Mouse (Mus musculus): ENCODE results near the gene Tmem44.
A peak's percentile ranks its signal among the peaks of the same experiment; 100 is the strongest.

Gene Tmem44

DNA sequence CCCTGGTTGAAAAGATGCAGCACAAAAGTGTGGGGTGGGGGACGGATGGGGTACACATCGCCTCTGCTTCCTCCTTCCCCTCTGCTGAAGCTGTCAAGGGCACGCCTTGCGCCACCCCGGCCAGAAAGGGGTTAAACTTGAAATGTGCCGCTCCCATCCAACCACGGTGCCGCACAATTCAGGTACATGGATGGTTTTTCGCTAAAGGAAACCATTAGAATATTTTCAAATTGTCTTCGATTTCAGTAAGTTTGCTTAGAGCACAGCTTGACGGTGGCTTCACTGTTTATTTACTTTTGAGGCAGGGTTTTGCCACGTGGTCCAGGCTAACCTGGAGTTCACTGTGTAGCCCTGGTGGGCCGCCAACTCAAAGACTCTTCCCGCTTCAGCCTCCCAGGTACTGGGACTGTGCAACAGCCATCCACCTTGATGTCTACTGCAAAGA is at the start of gene Tmem44:
TSS of gene Tmem44 (minus strand) at position 95 of the 445 bp plus-strand sequence.
- DNase-seq: no peak

GRCm38 (mm10) chr16:30599491-30600268 is 49.0 kb upstream of the Tmem44 start, which contains the start of gene Fam43a:
Gene Fam43a, plus strand, starts transcription at chr16:30599723.
- peak; percentile 70 to 73 for DNase-seq

DNA sequence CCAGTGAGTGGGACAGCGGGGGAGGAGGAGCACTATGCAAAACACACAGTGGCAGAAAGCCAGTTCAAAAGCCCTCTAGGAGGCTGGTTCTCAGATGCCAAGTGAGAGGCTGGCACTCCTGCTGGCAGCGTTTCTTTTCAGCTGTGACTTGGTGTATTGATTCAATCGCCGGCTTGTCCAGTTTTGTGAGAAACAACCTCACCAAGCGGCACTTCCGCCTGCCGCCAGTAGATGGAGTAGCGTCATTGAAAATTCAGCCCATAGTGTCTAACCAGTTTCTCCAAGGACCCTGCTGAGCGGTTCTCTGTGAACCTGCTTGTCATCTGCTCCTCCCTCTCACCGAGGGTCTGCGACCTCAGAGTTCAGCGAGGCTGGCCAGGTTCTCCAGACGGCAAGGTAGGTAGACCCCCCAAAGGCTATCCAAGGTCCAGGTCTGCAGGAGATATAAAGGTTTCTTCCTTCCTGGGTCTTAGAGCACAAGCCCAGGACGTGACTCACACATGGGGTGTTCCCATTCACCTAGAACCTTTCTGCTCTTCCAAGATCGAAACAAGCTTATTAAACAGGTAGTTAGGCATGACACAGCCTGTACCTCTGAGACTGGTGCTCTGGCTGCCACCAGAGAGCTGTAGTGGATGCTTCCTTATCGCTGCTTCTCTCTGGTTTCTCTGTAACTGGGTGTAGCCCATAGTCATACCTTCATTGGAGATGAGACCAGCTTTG is 46.5 kb upstream of the Tmem44 start:
- DNase-seq: peak; percentile 76 to 83

DNA sequence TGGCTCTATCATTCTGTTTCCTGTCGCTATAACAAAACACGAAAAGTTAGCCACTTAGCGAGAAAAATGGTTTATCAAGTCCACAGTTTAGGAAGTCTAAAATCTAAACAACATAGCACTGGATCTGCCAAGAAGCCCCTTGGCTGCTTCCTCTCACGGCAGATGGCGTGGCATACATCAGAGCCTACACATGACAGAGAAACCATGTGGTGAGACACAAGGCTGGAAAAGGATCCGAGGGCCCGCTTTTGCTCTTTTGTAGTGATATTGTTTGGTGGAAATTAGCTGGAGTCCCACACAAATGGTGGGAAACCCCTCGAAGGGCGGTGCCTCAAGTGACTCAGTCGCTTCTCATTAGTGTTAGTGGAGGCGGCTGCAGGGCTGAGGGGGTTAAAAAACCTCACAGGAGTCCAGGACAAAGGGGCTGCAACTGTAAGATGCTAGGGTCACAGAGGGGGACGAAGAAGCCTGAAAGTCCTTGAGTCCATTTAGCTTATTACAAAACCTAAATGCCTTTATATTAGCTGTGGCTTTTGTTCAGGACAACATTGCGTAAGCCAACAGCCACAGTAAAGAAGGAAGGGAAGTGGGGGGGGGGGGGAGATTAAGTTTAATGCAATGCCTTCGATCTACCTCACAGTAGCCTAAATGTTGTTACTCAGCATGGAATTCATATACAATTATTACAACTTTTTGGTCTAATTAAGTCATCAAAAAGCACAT is 45.4 kb upstream of the Tmem44 start:
- no peak for DNase-seq

DNA sequence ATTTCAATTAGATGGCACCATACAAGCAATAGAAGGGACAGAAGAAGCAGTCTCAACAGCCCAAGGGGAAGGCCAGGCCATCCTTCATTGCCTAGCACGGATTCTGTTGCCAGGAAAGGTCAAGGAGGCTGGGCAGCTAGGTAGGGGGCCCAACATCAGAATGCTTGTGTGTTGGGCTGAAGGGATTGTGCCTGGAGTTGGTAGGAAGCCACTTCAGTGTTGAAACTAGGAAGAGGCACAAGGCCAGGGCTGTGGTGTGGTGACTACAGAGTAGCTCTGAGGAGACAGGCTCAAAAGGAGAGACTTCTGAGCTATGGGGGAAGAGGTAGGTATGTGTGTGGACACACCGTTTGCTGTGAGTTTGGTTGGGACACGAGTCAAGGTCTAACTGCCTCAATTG is 44.7 kb upstream of the Tmem44 start:
- no peak for DNase-seq

DNA sequence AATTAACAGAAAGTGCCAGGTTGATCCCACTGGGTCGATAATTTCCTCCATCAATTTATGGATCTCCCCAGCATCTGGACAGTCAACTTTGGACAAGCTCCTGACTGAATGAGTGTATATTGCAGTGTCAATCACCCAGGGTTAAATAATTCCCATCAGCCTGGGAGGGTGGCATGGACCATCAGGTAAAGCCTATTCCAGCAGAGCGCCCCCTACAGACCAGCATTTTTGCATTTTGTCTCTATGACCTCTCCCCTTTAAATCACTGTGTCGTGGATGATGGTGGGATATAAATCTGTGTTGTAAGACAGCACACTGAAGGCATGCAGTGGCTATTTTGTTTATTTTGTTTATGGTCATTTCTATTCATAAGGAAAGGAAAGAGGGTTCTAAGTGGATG is 41.3 kb upstream of the Tmem44 start:
- DNase-seq: no peak

DNA sequence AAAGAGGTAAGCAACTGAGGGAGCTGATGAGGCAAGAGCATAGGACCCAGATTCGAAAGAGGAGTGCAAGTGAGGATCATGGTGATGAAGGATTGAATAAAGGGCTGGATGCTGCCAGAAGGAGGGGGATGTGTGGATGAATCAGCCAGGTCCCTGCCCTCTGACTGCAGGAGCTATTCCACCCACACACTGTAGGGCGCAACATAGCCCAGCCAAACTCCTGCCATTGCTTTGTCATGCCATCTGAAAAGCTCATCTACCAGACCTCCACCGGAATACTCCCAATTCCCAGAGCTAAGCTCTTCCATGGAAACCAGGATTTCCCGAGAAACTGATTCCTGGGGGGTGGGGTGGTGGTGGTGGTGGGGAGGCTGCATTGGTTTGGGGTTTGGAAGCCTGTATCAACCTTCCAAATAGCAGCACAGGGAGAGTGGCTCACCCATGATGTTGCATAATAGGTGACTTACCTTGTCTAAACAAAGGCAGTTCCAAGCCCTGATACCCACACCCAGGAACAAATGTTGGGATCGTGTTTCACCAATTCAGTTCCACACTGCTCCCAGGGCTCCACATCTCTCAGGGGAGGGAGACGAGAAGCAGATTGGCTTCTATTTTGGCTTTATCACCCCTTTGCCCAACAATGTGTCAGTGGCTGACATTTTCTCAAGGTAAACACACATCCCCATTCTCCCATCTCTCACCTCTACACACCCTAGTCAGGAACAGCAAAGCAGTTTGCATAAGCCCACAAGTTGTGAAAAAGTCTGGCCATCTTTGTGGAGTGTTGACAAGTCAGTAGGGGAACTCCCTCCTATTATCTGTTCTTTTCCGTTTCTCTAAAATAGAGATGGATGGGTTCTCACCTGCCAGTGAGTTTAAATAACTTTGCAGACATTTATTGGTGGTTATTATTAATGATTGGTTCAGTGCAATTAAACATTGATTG is 39.9 kb upstream of the Tmem44 start:
- no peak for DNase-seq

- peak; percentile 76 to 80 for DNase-seq
Observed at GRCm38 (mm10) chr16:30587494-30588327, 37.1 kb upstream of the Tmem44 start, which contains the start of gene Lsg1. Gene Lsg1, minus strand, starts transcription at chr16:30587592.

- DNase-seq: no peak
Observed at GRCm38 (mm10) chr16:30586935-30587493, 36.4 kb upstream of the Tmem44 start.

DNA sequence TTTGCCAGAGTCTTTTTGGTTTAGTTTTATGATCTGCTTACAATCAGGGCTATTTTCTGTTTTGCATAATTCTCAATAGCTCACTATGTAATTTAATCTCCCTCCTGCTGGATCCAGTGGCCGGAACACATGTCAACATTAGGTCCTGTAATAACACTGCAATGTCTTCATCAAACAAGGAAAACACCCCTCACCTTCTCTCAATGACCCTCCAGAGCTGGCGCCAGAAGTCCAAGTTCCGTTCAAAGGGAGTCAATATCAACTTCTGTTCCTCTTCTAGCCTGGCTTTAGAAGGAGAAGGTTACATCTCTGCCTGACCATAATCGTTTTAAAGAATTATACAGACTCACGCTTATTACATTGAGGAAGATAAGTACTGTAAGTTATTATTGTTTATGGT is 30.1 kb upstream of the Tmem44 start:
- DNase-seq: no peak

GRCm38 (mm10) chr16:30576392-30576791 is 25.8 kb upstream of the Tmem44 start:
- no peak for DNase-seq

- no peak for DNase-seq
Observed at GRCm38 (mm10) chr16:30575815-30576214, 25.2 kb upstream of the Tmem44 start.

DNA sequence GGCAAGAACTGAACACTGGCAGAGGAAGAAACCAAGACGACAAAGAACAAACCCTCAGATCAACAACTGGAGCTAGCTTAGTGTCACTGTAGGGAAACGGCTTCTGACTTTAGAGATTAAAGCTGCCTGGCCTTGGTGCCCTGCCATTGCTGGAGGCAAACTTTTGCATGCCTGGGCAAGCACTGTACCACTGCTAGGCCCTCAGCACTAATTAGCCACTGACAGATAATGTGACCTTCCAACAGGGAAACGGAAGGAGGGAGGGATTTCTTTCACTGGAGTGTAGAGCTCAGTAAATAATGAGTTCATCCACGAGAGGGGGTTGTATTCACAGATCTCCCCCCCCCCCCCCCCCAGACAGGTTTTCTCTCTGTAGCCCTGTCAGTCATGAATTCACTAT is 21.6 kb upstream of the Tmem44 start:
- DNase-seq: no peak

DNA sequence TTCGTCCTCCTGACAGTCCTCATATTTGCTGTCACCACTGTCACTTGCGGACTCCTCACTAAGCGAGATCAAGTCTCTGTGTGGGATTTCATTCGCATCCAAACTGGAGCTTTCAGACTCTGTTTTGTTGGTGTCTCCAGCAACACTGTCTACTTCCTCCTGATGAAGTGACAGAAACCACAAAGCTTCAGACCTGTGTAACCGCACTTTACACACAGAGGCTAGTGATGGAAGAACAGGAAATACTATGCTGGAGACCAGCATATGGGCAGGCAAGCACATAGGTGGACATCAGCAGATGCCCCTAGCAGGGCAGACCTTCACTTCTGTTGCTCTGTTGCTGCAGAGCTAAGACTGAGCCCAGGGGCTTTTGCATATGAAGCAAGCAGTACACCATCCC is 20.7 kb upstream of the Tmem44 start:
- DNase-seq: no peak

DNA sequence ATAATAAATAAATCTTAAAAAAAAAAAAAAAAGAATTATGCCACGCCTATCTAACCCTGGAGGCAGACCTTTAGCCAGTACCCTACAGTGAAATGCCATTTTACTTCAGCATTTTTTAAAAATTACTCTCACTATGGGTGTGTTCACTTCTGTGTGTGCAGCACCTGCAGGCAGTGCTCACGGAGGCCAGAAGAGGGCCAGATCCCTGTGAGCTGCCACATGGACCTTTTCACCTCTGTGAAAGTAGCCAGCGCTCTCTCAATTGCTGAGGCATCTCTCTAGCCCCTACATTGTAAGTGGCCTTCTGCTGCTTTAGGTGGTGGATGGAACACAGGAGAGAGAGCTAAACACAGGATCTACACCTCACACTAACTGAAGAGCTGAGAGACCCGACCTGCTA is 19.5 kb upstream of the Tmem44 start:
- no peak for DNase-seq

DNA sequence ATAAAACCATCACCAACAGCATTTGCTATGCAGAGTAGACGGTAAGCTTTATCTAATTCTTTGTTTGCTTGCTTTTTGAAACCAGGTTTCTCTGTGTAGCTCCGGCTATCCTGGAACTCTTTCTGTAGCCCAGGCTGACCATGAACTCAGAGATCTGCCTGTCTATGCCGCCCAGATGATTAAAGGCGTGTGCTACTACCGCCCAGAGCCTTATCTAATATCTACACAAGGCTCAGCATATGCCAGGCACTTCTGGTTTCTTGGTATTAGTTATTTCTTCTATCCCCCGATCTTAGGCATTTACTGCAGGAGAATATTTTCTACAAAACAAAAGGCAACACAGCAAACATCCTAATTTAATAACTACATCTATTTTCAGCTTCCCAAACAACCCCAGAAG is 15.0 kb upstream of the Tmem44 start:
- DNase-seq: no peak

DNA sequence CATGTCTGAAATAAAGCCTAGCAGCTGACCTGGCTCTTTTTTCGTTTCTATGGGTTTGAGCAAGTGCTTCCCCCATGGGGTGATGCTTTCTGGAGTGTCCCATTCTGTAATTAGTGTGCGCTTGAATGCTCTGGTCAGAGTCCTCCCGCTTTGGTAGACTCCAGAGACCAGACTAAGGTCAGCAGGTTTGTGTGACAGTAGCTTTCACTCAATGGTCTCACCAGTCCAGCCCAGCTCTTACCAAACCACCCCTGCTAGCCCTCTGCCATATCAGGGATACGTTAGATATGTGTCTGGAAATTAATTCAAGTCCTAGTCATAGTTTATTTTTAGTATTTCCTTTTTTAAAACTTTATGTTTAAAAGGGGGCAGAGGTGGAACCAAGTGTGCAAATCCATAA is 10.0 kb upstream of the Tmem44 start:
- no peak for DNase-seq

- DNase-seq: no peak
Observed at GRCm38 (mm10) chr16:30559312-30559992, 8.8 kb upstream of the Tmem44 start.

DNA sequence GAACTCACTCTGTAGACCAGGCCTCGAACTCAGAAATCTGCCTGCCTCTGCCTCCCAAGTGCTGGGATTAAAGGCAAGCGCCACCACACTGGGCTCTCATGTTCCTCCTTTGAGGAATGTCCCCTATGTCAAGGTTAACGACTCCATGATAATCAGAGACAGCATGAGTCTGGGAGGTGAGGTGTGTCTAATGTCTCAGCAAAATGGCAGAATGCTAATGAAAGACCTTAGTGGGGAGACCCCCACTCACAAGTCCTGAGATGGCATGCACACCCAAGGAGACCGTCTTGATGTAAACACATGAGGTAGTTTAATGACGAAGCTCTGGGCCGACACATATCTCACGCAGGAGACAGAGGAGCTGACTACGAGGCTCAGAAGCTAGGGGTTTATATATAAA is 3.5 kb upstream of the Tmem44 start:
- DNase-seq: no peak

DNA sequence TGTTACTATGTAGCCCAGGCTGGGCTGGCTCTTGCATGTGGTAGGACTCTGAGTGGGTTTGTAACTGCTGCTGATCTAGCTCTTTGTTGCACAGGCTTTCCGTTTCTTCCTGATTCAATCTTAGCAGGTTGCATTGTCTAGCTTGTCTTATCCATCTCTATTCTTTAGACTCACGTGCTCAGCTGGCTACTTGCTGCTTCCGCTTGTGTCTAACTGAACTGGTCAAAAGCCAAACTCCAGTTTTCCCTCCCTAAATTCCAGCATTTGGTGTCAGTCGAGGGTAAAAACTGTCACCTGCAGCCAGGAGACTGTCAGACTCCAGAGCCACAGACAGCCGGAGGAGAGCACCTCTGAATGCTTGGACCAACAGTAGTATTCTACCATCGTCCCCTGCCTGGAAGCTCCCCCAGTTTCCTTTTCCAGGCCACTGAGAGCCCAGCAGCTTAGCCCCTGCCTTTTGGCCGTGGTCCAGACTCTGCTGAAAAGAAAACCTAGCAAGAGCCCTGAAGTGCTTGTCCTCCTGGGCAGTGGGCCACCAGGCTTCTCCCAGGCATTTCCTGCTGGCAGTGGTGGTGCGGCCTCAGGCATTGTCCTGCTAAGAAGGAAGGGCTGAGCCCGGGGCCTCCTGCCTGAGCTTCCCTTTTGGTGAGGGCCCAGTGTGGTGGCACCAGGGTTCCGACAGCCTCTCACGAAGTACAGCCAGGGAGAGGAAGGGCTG is 2.1 kb upstream of the Tmem44 start:
- no peak for DNase-seq

Measured in thymus, postnatal 36 days (tissue).